Mouse (Mus musculus) embryonic facial prominence, embryonic 11.5 days (tissue): ENCODE results near the gene Vmn1r183. TPM values are rescaled to one million over a fixed set of nuclear protein-coding genes. Genes with fewer than 3 reads are reported as not detected.
"Not testable (repeated sequence)": the region's sequence is repeated elsewhere in the genome, so short reads cannot be mapped to it uniquely, and the experiment has no call there.

Source experiments
- ATAC-seq: fragments of 200-750 bp; cut with Nextera tagmentation; replicated peaks from 2 replicates; pipeline ENCODE4 v1.8.0; 2017; ENCODE audit warnings: low read depth; ENCODE audit not compliant: insufficient number of reproducible peaks, low FRiP score, low TSS enrichment
- DNase-seq: peaks from one replicate; pipeline ENCODE4 v3.0.0-alpha.2; 2015; ENCODE audit warnings: low spot score
- H3K27ac ChIP-seq: fragments of 300-500 bp; sonication (generic); replicated peaks from 2 replicates; pipeline ENCODE4 v1.5.1; 2014; ENCODE audit warnings: mild to moderate bottlenecking, low read depth, low read length, control low read depth
- H3K27me3 ChIP-seq: fragments of 300-500 bp; sonication (generic); 2 replicates; pipeline ENCODE4 v1.6.1; 2014; ENCODE audit warnings: mild to moderate bottlenecking, low read length, moderate library complexity, mixed read lengths; ENCODE audit not compliant: control insufficient read depth, insufficient read depth
- H3K36me3 ChIP-seq: fragments of 300-500 bp; sonication (generic); replicated peaks from 2 replicates; pipeline ENCODE4 v1.6.1; 2014; ENCODE audit warnings: low read depth, mild to moderate bottlenecking, low read length, moderate library complexity, mixed read lengths; ENCODE audit not compliant: control insufficient read depth, insufficient read depth
- H3K4me1 ChIP-seq: fragments of 300-500 bp; sonication (generic); 2 replicates; pipeline ENCODE4 v1.6.1; 2014; ENCODE audit warnings: low read length, mixed read lengths; ENCODE audit not compliant: control insufficient read depth, insufficient read depth
- H3K4me2 ChIP-seq: fragments of 300-500 bp; sonication (generic); 2 replicates; pipeline ENCODE4 v1.6.1; 2014; ENCODE audit warnings: low read depth, mild to moderate bottlenecking, control low read depth, low read length, moderate library complexity
- H3K4me3 ChIP-seq: fragments of 300-500 bp; sonication (generic); 2 replicates; pipeline ENCODE4 v1.5.1; 2014; ENCODE audit warnings: low read depth, low read length, control low read depth
- H3K9ac ChIP-seq: fragments of 300-500 bp; sonication (generic); replicated peaks from 2 replicates; pipeline ENCODE4 v1.6.1; 2014; ENCODE audit warnings: mild to moderate bottlenecking, control low read depth, low read length
- H3K9me3 ChIP-seq: fragments of 300-500 bp; sonication (generic); replicated peaks from 2 replicates; pipeline ENCODE4 v1.6.1; 2016; ENCODE audit warnings: mild to moderate bottlenecking, low read length, inconsistent platforms, mixed read lengths; ENCODE audit not compliant: control insufficient read depth
- WGBS: fragments of 180-500 bp; shearing (Covaris S2); extraction: QIAGEN DNeasy Blood & Tissue Kit; methylation state at CpG from one replicate; pipeline ENCODE4 v1.1.7; 2014; 5-methylcytosine and 5-hydroxymethylcytosine counted together
- polyA plus RNA-seq: library from polyadenylated mRNA; unstranded; fragments of >200 nt; fragmentation: Nextera tagmentation; extraction: Ambion mirVana; gene quantifications from 2 replicates; pipeline ENCODE4 v1.2.1, GENCODE M21; 2014

Vmn1r183 gene
- polyA plus RNA-seq, result not detected in 2 replicates

GRCm38 (mm10) chr7:24052660-24053304, at the start of gene Vmn1r183:
Gene Vmn1r183, plus strand, starts transcription at chr7:24053254.
- Histone ChIP-seq H3K4me2 (no peak within 1 kb of the TSS), H3K27ac (no peak within 1 kb of the TSS), H3K4me1 (no peaks in the 10 kb centered on the region), H3K4me3 (no peak within 1 kb of the TSS), H3K9me3 (no peaks in the 10 kb centered on the region), H3K27me3 (no peaks in the 10 kb centered on the region), H3K9ac (no peak within 1 kb of the TSS), H3K36me3 (no peaks in the 10 kb centered on the region)
- ATAC-seq (no peak), DNase-seq (no peak)
- 72% methylated on average over 4 of the region's 4 CpGs for WGBS

GRCm38 (mm10) chr7:24074424-24074823, 21.4 kb downstream of the Vmn1r183 start:
- H3K4me3 ChIP-seq, H3K4me1 ChIP-seq, ATAC-seq, H3K9ac ChIP-seq, DNase-seq, H3K4me2 ChIP-seq, H3K9me3 ChIP-seq, H3K27ac ChIP-seq, H3K27me3 ChIP-seq, H3K36me3 ChIP-seq: not testable (repeated sequence)
- WGBS, result 70% methylated on average over 1 of the region's 1 CpGs

- Histone ChIP-seq H3K9ac (peak within 1 kb of the TSS; percentile 76), H3K4me3 (peak within 1 kb of the TSS; percentile 75), H3K36me3 (peaks cover 2% of the 10 kb centered on the region; the same call in 1 of the 2 replicates), H3K9me3 (0 out of 2 replicates have a peak, but pooled peaks cover 2% of the 10 kb centered on the region), H3K27ac (peak within 1 kb of the TSS; percentile 78), H3K27me3 (no peaks in the 10 kb centered on the region), H3K4me1 (no peaks in the 10 kb centered on the region), H3K4me2 (peak within 1 kb of the TSS; percentile 76)
- 19% methylated on average over 44 of the region's 44 CpGs for WGBS
- peak; percentile 97 for ATAC-seq
- peak; percentile 99 for DNase-seq
Observed at GRCm38 (mm10) chr7:24081634-24082431, 28.8 kb downstream of the Vmn1r183 start, which contains the start of gene Zfp180. Gene Zfp180, plus strand, starts transcription at chr7:24081924.

- peak overlapping the region; percentile 75 for H3K4me3 ChIP-seq
- H3K4me1 ChIP-seq, result no peaks in the 10 kb centered on the region
- H3K36me3 ChIP-seq, result peaks cover 2% of the 10 kb centered on the region; the same call in 1 of the 2 replicates
- peak overlapping the region; percentile 76 for H3K9ac ChIP-seq
- ATAC-seq (peak; percentile 26), DNase-seq (no peak)
- H3K9me3 ChIP-seq, result 0 out of 2 replicates have a peak, but pooled peaks cover 2% of the 10 kb centered on the region
- WGBS, result 57% methylated on average over 15 of the region's 15 CpGs
- H3K27me3 ChIP-seq, result no peaks in the 10 kb centered on the region
- H3K27ac ChIP-seq, result peak overlapping the region; percentile 78
- H3K4me2 ChIP-seq, result peak overlapping the region; percentile 76
Observed at GRCm38 (mm10) chr7:24082457-24083235, 29.6 kb downstream of the Vmn1r183 start.

- WGBS, result 92% methylated on average over 4 of the region's 4 CpGs
- no peaks in the 10 kb centered on the region for H3K4me1 ChIP-seq
- H3K9ac ChIP-seq, result no peak overlapping the region
- H3K9me3 ChIP-seq, result 0 out of 2 replicates have a peak, but pooled peaks cover 2% of the 10 kb centered on the region
- no peak for ATAC-seq
- no peak overlapping the region for H3K4me2 ChIP-seq
- H3K27me3 ChIP-seq, result no peaks in the 10 kb centered on the region
- peaks cover 2% of the 10 kb centered on the region; the same call in 1 of the 2 replicates for H3K36me3 ChIP-seq
- DNase-seq, result no peak
- no peak overlapping the region for H3K4me3 ChIP-seq
- no peak overlapping the region for H3K27ac ChIP-seq
Observed at GRCm38 (mm10) chr7:24086871-24087270, 33.8 kb downstream of the Vmn1r183 start.

- 92% methylated on average over 12 of the region's 12 CpGs for WGBS
- Histone ChIP-seq H3K9me3 (no peaks in the 10 kb centered on the region), H3K36me3 (peaks cover 2% of the 10 kb centered on the region; the same call in 1 of the 2 replicates), H3K4me3 (no peak overlapping the region), H3K27ac (no peak overlapping the region), H3K4me2 (no peak overlapping the region), H3K9ac (no peak overlapping the region), H3K4me1 (no peaks in the 10 kb centered on the region), H3K27me3 (no peaks in the 10 kb centered on the region)
- ATAC-seq, result no peak
- no peak for DNase-seq
Observed at GRCm38 (mm10) chr7:24087485-24088125, 34.6 kb downstream of the Vmn1r183 start.

GRCm38 (mm10) chr7:24104403-24104802, 51.3 kb downstream of the Vmn1r183 start:
- Histone ChIP-seq H3K9me3 (peaks cover 40% of the 10 kb centered on the region), H3K4me3 (no peak overlapping the region), H3K27me3 (no peaks in the 10 kb centered on the region), H3K9ac (no peak overlapping the region), H3K4me1 (no peaks in the 10 kb centered on the region), H3K27ac (no peak overlapping the region), H3K4me2 (no peak overlapping the region), H3K36me3 (peaks cover 64% of the 10 kb centered on the region)
- ATAC-seq, result no peak
- 95% methylated on average over 9 of the region's 9 CpGs for WGBS
- no peak for DNase-seq
